Mouse (Mus musculus) limb, embryonic 14.5 days (tissue): Measurements from ENCODE around the gene Fgf3. TPM values are rescaled to one million over a fixed set of nuclear protein-coding genes. Genes with fewer than 3 reads are reported as not detected.
A peak's percentile ranks its signal among the peaks of the same experiment; 100 is the strongest.

Source experiments
- ATAC-seq: fragments of 200-750 bp; cut with Nextera tagmentation; 2 replicates; pipeline ENCODE4 v1.8.0; 2017; ENCODE audit warnings: low read depth, moderate number of reproducible peaks, moderate TSS enrichment; ENCODE audit not compliant: low FRiP score
- DNase-seq: peaks from one replicate; pipeline ENCODE4 v3.0.0-alpha.2; 2015; ENCODE audit warnings: low spot score
- H3K27ac ChIP-seq: fragments of 300-500 bp; sonication (generic); replicated peaks from 2 replicates; pipeline ENCODE4 v1.5.1; 2014; ENCODE audit warnings: low read depth, mild to moderate bottlenecking, low read length, moderate library complexity, mixed read lengths
- H3K27me3 ChIP-seq: fragments of 300-500 bp; sonication (generic); 2 replicates; pipeline ENCODE4 v1.6.1; 2014; ENCODE audit warnings: low read length, mixed read lengths; ENCODE audit not compliant: control insufficient read depth, insufficient read depth
- H3K36me3 ChIP-seq: fragments of 300-500 bp; sonication (generic); 2 replicates; pipeline ENCODE4 v1.6.1; 2014; ENCODE audit warnings: mild to moderate bottlenecking, low read length, moderate library complexity, mixed read lengths; ENCODE audit not compliant: control insufficient read depth, insufficient read depth
- H3K4me1 ChIP-seq: fragments of 300-500 bp; sonication (generic); 2 replicates; pipeline ENCODE4 v1.6.1; 2014; ENCODE audit warnings: antibody characterized with exemption, low read length, mixed read lengths; ENCODE audit not compliant: control insufficient read depth, insufficient read depth
- H3K4me2 ChIP-seq: fragments of 300-500 bp; sonication (generic); replicated peaks from 2 replicates; pipeline ENCODE4 v1.6.1; 2014; ENCODE audit warnings: low read depth, mild to moderate bottlenecking, low read length, moderate library complexity; ENCODE audit not compliant: severe bottlenecking
- H3K4me3 ChIP-seq: fragments of 300-500 bp; sonication (generic); replicated peaks from 2 replicates; pipeline ENCODE4 v1.5.1; 2014; ENCODE audit warnings: low read length
- H3K9ac ChIP-seq: fragments of 300-500 bp; sonication (generic); 2 replicates; pipeline ENCODE4 v1.6.1; 2014; ENCODE audit warnings: mild to moderate bottlenecking, low read depth, low read length, moderate library complexity; ENCODE audit not compliant: severe bottlenecking
- H3K9me3 ChIP-seq: fragments of 300-500 bp; sonication (generic); 2 replicates; pipeline ENCODE4 v1.6.1; 2016; ENCODE audit warnings: low read length; ENCODE audit not compliant: control insufficient read depth
- POLR2A ChIP-seq: fragments of 200-500 bp; IDR thresholded peaks from 2 replicates; pipeline ENCODE4 v1.8.0; 2012; ENCODE audit warnings: inconsistent platforms, mild to moderate bottlenecking, moderate library complexity, borderline replicate concordance; ENCODE audit not compliant: insufficient read depth, insufficient read length; ENCODE audit errors: extremely low read depth
- WGBS: fragments of 180-500 bp; shearing (Covaris S2); extraction: QIAGEN DNeasy Blood & Tissue Kit; methylation state at CpG from one replicate; pipeline ENCODE4 v1.1.7; 2014; 5-methylcytosine and 5-hydroxymethylcytosine counted together
- polyA plus RNA-seq, 2 experiments: library from polyadenylated mRNA; depleted of rRNA in 1 of 2; stranded (reverse) in 1 of 2; unstranded in 1 of 2; fragments of >200 nt; fragmentation: Nextera tagmentation in 1 of 2; extraction: Ambion mirVana in 1 of 2; gene quantifications; 2 replicates each; pipeline versions ENCODE4 v1.2.1 to v1.2.3; 2012 to 2014

The Fgf3 gene
- polyA plus RNA-seq (2012; rRNA removed) (0.20 and 0.64 TPM in 2 replicates), polyA plus RNA-seq (2014; fragmentation: Nextera tagmentation; extraction: Ambion mirVana) (0.17 and 0.32 TPM in 2 replicates)

DNA sequence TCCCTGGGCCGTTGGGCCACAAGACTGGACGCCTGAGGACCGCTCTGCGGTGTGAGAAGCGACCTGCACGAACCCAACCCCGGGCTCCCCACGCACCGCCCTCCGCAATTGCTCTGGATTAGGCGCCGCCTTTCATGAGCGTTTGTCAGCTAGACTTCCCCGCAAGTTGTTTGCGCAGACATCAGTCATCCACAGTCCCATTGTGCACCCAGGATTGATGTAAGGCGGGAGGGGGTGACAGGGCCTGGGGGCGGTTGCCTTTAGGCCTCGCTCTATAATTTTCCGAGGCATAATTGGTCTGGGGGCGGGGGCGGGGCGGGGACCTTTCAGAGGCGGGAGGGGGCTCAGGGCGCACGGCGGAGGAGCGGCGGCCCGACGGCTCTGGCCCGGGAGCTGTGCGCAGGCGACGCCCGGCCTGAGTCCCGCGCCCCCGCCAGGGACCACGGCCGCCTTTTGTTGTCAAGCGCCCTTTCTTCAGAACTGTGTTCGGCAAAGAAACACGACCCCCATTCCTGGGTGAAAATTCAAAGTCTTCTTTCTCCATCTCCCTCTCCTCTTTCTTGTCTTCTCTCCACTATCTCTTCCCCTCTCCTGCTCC, at the start of gene Fgf3:
Gene Fgf3, plus strand, starts transcription at position 193 of the 598 bp plus-strand sequence.
- Histone ChIP-seq H3K4me2 (peak within 1 kb of the TSS; percentile 72), H3K27ac (no peak within 1 kb of the TSS), H3K4me3 (peak within 1 kb of the TSS; percentile 39), H3K9ac (no peak within 1 kb of the TSS), H3K27me3 (peaks cover 65% of the 10 kb centered on the region), H3K4me1 (peaks cover 8% of the 10 kb centered on the region; the same call in 1 of the 2 replicates), H3K9me3 (no peaks in the 10 kb centered on the region), H3K36me3 (no peaks in the 10 kb centered on the region)
- ATAC-seq = no peak
- no peak for TF ChIP-seq POLR2A
- WGBS = 1% methylated on average over 31 of the region's 43 CpGs
- no peak for DNase-seq

DNA sequence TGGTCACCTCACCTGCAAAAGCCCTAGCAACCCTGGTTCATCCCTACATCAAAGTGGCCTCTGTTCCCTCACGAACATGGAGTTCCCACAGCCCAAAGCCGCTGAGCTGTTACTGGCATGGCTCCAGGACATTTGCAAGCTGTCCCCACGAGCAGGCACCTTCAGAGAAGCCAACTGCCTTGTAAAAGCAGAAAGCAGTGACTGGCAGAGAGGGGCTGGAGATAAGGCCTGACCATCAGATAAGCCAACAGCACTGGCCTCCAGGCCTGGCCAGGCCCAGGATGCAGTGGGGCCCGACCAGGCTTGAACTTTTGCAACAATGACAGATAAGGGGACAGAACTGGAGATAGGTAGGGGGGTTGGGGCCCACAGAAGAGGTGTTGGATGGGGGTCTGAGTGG, 49.3 kb upstream of the Fgf3 start:
- Histone ChIP-seq H3K4me3 (no peak overlapping the region), H3K27me3 (no peaks in the 10 kb centered on the region), H3K9me3 (no peaks in the 10 kb centered on the region), H3K4me2 (no peak overlapping the region), H3K4me1 (no peaks in the 10 kb centered on the region), H3K27ac (no peak overlapping the region), H3K36me3 (no peaks in the 10 kb centered on the region), H3K9ac (no peak overlapping the region)
- 40% methylated on average over 4 of the region's 4 CpGs for WGBS
- no peak for TF ChIP-seq POLR2A
- DNase-seq = no peak
- ATAC-seq = no peak

DNA sequence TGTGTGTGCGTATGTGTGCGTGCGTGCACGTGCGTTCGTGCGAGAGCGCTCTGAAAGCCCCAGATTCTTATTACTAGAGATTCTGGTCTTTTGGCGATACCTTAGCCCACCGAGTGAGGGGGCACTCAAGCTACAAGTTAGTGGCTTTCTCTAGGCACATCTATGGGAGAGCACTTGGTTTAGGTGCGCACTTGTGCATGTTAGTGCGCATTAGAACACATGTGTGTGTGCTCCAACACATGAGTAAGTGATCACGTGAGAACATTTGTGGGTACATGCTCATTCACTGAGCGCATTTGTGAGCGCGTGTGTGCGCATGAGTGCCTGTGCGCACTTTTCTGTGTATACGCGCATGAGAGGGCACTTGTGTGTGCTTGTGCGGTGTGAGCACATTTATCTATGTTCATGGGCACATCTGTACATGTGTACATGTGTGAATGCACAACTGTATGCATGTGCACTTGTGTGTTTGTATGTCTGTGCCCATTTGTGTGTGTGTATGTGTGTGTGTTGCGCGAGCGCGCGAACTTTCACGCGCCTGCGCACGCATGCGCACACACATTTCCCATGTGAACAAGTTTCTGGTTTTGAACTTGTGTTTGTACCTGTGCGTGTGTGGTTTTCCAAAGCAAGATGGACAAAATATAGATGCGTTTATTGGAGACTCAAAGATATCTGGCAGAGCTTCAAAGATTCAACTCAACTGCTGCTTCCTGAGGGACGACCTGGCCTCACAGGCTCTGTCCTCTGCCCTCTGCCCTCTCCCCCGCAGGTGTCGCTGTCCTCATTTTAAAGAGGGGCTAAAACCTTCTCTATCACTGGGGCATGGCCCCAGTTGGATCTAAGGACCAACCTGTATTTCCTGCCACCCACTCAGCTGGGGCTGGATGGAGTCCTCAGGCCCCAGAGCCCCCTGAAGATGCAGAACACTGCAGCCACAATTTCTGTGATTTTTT, 48.0 kb upstream of the Fgf3 start:
- no peaks in the 10 kb centered on the region for H3K27me3 ChIP-seq
- DNase-seq (no peak), ATAC-seq (no peak)
- WGBS = 53% methylated on average over 36 of the region's 36 CpGs
- H3K9me3 ChIP-seq = no peaks in the 10 kb centered on the region
- no peaks in the 10 kb centered on the region for H3K36me3 ChIP-seq
- H3K27ac ChIP-seq = no peak overlapping the region
- H3K4me1 ChIP-seq = no peaks in the 10 kb centered on the region
- peak overlapping the region; percentile 30 for H3K4me3 ChIP-seq
- peak overlapping the region; percentile 41 for H3K4me2 ChIP-seq
- no peak for TF ChIP-seq POLR2A
- no peak overlapping the region for H3K9ac ChIP-seq

DNA sequence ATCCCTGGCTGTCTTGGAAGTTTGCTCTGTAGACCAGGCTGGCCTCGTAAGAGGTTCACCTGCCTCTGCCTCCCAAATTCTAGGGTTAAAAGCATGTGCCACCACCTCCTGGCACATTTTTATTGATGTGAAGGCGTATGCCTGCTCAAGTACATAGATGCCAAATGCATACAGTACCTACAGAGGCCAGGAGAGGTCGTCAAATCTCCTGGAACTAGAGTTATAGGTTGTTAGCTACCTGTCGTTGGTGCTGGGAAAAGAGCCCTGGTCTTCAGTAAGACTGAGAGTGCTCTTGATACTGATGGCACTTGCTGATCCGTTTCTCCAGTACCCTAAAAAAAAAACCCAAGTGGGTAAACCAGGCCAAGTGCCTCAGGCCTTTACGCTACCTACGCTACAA, 46.5 kb upstream of the Fgf3 start:
- Histone ChIP-seq H3K27me3 (no peaks in the 10 kb centered on the region), H3K4me1 (no peaks in the 10 kb centered on the region), H3K9me3 (no peaks in the 10 kb centered on the region), H3K36me3 (no peaks in the 10 kb centered on the region), H3K4me3 (no peak overlapping the region), H3K9ac (no peak overlapping the region), H3K4me2 (no peak overlapping the region), H3K27ac (no peak overlapping the region)
- no peak for TF ChIP-seq POLR2A
- DNase-seq = no peak
- no peak for ATAC-seq
- 86% methylated on average over 7 of the region's 7 CpGs for WGBS

DNA sequence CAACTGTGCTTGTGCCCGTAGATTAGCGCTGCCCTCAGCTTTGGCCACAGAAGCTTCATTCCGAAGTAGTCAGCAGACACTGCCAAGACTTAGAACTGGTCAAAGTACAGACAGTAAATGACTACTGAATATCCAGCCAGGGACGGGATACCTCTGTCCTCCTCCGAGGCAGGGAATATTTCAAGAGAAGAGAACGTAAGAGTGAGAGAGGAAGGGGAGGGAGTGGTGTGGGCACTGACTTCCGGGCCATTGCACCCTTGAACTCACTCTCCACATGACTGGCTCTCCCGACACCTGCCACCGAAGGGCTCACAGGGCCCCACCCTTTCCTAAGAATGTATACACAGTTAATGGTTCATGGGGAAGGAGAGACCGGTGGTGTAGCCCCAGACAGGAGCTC, 44.6 kb upstream of the Fgf3 start:
- H3K4me3 ChIP-seq = no peak overlapping the region
- no peak overlapping the region for H3K27ac ChIP-seq
- TF ChIP-seq POLR2A = no peak
- no peak overlapping the region for H3K4me2 ChIP-seq
- ATAC-seq (no peak), DNase-seq (no peak)
- H3K9me3 ChIP-seq = no peaks in the 10 kb centered on the region
- WGBS = 83% methylated on average over 10 of the region's 10 CpGs
- no peaks in the 10 kb centered on the region for H3K27me3 ChIP-seq
- no peaks in the 10 kb centered on the region for H3K4me1 ChIP-seq
- H3K9ac ChIP-seq = no peak overlapping the region
- H3K36me3 ChIP-seq = no peaks in the 10 kb centered on the region
